Mouse (Mus musculus): ENCODE results near the gene Edrf1.

GRCm38 (mm10) chr7:133678716-133679115 lies 41.4 kb downstream of the Edrf1 start:
- TF ChIP-seq CTCF (IDR thresholded peaks at IDR 0.05; ENCODE audit: low read depth) (no peak), EP300 (IDR thresholded peaks at IDR 0.05; ENCODE audit: low read depth) (no peak)
